Comparison of ENCODE assay signal across 8 mouse cellular contexts in the genomic region with DNA sequence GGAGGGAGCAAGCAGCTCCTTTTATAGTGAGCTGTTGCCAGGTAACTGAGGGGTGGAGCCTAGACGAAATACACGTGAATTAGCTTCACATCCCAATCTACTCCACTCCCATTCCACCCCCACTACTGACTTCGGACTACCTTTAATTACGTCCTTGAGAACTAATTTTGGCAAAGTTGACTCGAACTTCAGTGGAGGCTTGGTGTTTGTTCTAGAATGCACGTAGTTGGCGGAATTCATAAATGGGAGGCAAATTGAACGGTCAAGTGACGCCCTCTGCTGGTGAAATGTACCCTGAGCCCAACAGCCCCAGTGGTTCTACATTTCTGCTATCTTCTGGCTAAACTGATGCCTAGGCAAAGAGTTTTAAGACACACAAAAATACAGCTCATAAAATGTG. TPM values are rescaled to one million over a fixed set of nuclear protein-coding genes. Genes with fewer than 3 reads are reported as not detected.
A peak's percentile ranks its signal among the peaks of the same experiment; 100 is the strongest.
DNase-seq lines count a peak whose midpoint lies in the region; ATAC-seq and TF ChIP-seq lines count a peak whose summit lies in the region.

No protein-coding gene starts in this region.

- H3K27ac ChIP-seq in forebrain, embryonic 13.5 days, result no peak overlapping the region
- no peak overlapping the region for H3K27ac ChIP-seq in forebrain, embryonic 15.5 days (replicated peaks)
- no peak overlapping the region for H3K27ac ChIP-seq in kidney, embryonic 15.5 days
- H3K27ac ChIP-seq in midbrain, postnatal 0 days (ENCODE audit: low read depth, low read length), result no peak overlapping the region

- H3K9me3 ChIP-seq in forebrain, embryonic 13.5 days (replicated peaks), result no peaks in the 10 kb centered on the region
- H3K9me3 ChIP-seq in forebrain, embryonic 15.5 days, result no peaks in the 10 kb centered on the region
- H3K9me3 ChIP-seq in kidney, embryonic 15.5 days (replicated peaks), result no peaks in the 10 kb centered on the region
- H3K9me3 ChIP-seq in midbrain, postnatal 0 days (ENCODE audit: low read length), result no peaks in the 10 kb centered on the region

- H3K4me2 ChIP-seq in forebrain, embryonic 13.5 days, result no peak overlapping the region
- no peak overlapping the region for H3K4me2 ChIP-seq in forebrain, embryonic 15.5 days (replicated peaks)
- H3K4me2 ChIP-seq in kidney, embryonic 15.5 days, result 0 out of 2 replicates have a peak overlapping the region, but pooled peaks have one; percentile 31
- no peak overlapping the region for H3K4me2 ChIP-seq in midbrain, postnatal 0 days (ENCODE audit: low read depth, low read length, poor library complexity, severe bottlenecking)

- DNase-seq in 416B (ENCODE audit: low read depth) (peak; percentile 50), ZHBTc4 (ENCODE audit: low read depth, low spot score) (peak; percentile 64)
- peak; percentile 18 for DNase-seq in midbrain, postnatal 0 days (ENCODE audit: low spot score)
- no peak for DNase-seq in left cerebral cortex, postnatal 10 days (ENCODE audit: extremely low spot score in 1 of 2, low spot score in 2 of 2)

- no peaks in the 10 kb centered on the region for H3K36me3 ChIP-seq in forebrain, embryonic 13.5 days (ENCODE audit: poor library complexity, severe bottlenecking)
- H3K36me3 ChIP-seq in forebrain, embryonic 15.5 days, result no peaks in the 10 kb centered on the region
- H3K36me3 ChIP-seq in kidney, embryonic 15.5 days, result no peaks in the 10 kb centered on the region
- no peaks in the 10 kb centered on the region for H3K36me3 ChIP-seq in midbrain, postnatal 0 days (ENCODE audit: insufficient read depth, low read length)

- no peak overlapping the region for H3K4me3 ChIP-seq in forebrain, embryonic 13.5 days
- H3K4me3 ChIP-seq in forebrain, embryonic 15.5 days, result no peak overlapping the region
- no peak overlapping the region; the same call in 1 of the 2 replicates for H3K4me3 ChIP-seq in kidney, embryonic 15.5 days (replicated peaks)
- H3K4me3 ChIP-seq in midbrain, postnatal 0 days (ENCODE audit: low read depth, low read length), result no peak overlapping the region

- intact Hi-C loops in left cerebral cortex, postnatal 10 days (cut with DNase I), result loop anchor here (2.0 to 5.0 kb wide), 3 partner anchors 181 to 558 kb away; a partner anchor contains a TSS

- TF ChIP-seq CTCF in midbrain, postnatal 0 days (IDR thresholded peaks at IDR 0.05), result peak; percentile 57

- no peaks in the 10 kb centered on the region for H3K4me1 ChIP-seq in forebrain, embryonic 13.5 days
- H3K4me1 ChIP-seq in forebrain, embryonic 15.5 days, result no peaks in the 10 kb centered on the region
- H3K4me1 ChIP-seq in kidney, embryonic 15.5 days, result no peaks in the 10 kb centered on the region
- no peaks in the 10 kb centered on the region for H3K4me1 ChIP-seq in midbrain, postnatal 0 days (ENCODE audit: insufficient read depth, low read length)

- peaks cover 11% of the 10 kb centered on the region; the same call in 1 of the 2 replicates for H3K27me3 ChIP-seq in forebrain, embryonic 13.5 days
- no peaks in the 10 kb centered on the region for H3K27me3 ChIP-seq in forebrain, embryonic 15.5 days
- H3K27me3 ChIP-seq in kidney, embryonic 15.5 days, result peaks cover 5% of the 10 kb centered on the region; the same call in 1 of the 2 replicates
- no peaks in the 10 kb centered on the region for H3K27me3 ChIP-seq in midbrain, postnatal 0 days (ENCODE audit: insufficient read depth, low read length)

- H3K9ac ChIP-seq in forebrain, embryonic 13.5 days, result no peak overlapping the region
- H3K9ac ChIP-seq in forebrain, embryonic 15.5 days (replicated peaks), result no peak overlapping the region
- no peak overlapping the region for H3K9ac ChIP-seq in kidney, embryonic 15.5 days
- no peak overlapping the region for H3K9ac ChIP-seq in midbrain, postnatal 0 days (replicated peaks; ENCODE audit: low read length, poor library complexity, severe bottlenecking)

- peak; percentile 29; the same call in 1 of the 2 replicates for ATAC-seq in forebrain, embryonic 13.5 days
- ATAC-seq in forebrain, embryonic 15.5 days (replicated peaks), result no peak
- no peak for ATAC-seq in kidney, embryonic 15.5 days (replicated peaks; ENCODE audit: low FRiP score)
- ATAC-seq in midbrain, postnatal 0 days (ENCODE audit: low FRiP score), result 0 out of 2 replicates have a peak, but pooled peaks have one; percentile 35
- no peak for ATAC-seq in erythroid progenitor cell, adult 5-6 weeks (replicated peaks; ENCODE audit: low FRiP score, poor library complexity, severe bottlenecking)

- 20% methylated on average over 9 of the region's 9 CpGs for WGBS in forebrain, embryonic 13.5 days
- WGBS in forebrain, embryonic 15.5 days, result 21% methylated on average over 9 of the region's 9 CpGs
- 24% methylated on average over 9 of the region's 9 CpGs for WGBS in kidney, embryonic 15.5 days
- 25% methylated on average over 9 of the region's 9 CpGs for WGBS in midbrain, postnatal 0 days

RNA-seq across cellular contexts. Expression of a gene that starts 7.3 kb away (rescaled TPM):
- 55.3 and 64.0 TPM in 2 replicates for polyA plus RNA-seq in forebrain, embryonic 13.5 days (2015; fragmentation: Nextera tagmentation; extraction: Ambion mirVana)
- 55.4 and 56.3 TPM in 2 replicates for polyA plus RNA-seq in forebrain, embryonic 15.5 days (2015; fragmentation: Nextera tagmentation; extraction: Ambion mirVana)
- 62.9 and 63.8 TPM in 2 replicates for polyA plus RNA-seq in kidney, embryonic 15.5 days (2015; fragmentation: Nextera tagmentation; extraction: Ambion mirVana)
- 27.6 and 31.0 TPM in 2 replicates for total RNA-seq in midbrain, postnatal 0 days (2014; rRNA removed)
- 33.6 and 35.2 TPM in 2 replicates for polyA plus RNA-seq in midbrain, postnatal 0 days (2015; fragmentation: Nextera tagmentation; extraction: Ambion mirVana)
- total RNA-seq in left cerebral cortex, postnatal 10 days (2021), result 10 to 100 TPM; 40.4 to 40.9 TPM
- total RNA-seq in erythroid progenitor cell, adult 5-6 weeks (2015; ENCODE audit: low replicate concordance), result 10.1 and 18.4 TPM in 2 replicates
- 29.4 and 30.4 TPM in 2 replicates for total RNA-seq in erythroid progenitor cell, adult 5-6 weeks (2017; ENCODE audit: low replicate concordance)

Comparison
In these comparisons a context has a peak if more than half of its experiments do, and no peak if none do; other contexts are left out.
1. ATAC-seq: peak in forebrain, embryonic 13.5 days (single experiment) and midbrain, postnatal 0 days (single experiment); none in forebrain, embryonic 15.5 days (single experiment), kidney, embryonic 15.5 days (single experiment) and erythroid progenitor cell, adult 5-6 weeks (single experiment).
2. DNase-seq: peak in 416B (single experiment), ZHBTc4 (single experiment) and midbrain, postnatal 0 days (single experiment); none in left cerebral cortex, postnatal 10 days (0 of 2).